10 mouse cellular contexts compared by ENCODE assay signal in the genomic region with DNA sequence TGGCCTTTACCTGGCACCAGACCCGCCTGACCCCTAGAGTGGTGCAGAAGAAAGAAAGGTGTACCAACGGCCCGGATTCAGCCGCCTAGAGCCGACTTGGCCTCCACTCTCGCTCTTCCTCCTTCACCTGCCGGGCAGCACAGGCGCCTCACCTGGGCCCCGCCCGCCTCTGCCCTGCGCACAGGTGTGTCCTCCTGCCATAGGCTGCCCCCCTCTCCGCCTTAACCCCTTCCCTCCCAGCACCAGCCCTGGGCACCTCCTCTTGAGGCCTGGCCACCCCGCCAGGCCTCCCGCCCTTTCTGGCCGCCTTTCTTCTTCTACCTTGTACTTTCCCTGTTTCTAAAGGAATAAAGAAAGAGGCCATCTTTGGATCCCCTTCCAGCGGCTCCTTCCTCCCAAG. TPM values are rescaled to one million over a fixed set of nuclear protein-coding genes. Genes with fewer than 3 reads are reported as not detected.
DNase-seq lines count a peak whose midpoint lies in the region; ATAC-seq and TF ChIP-seq lines count a peak whose summit lies in the region.
"Had no signal": no experiment of that assay in that cellular context is flagged by ENCODE, and none has a peak within 500 bp of the region (broad histone marks: within the 10 kb centered on the region; RNA-seq: fewer than 3 reads in every experiment).

No protein-coding gene starts in this region.

- H3K4me1 ChIP-seq in liver, embryonic 14.5 days (replicated peaks; ENCODE audit: control insufficient read depth in 2 of 2, insufficient read depth in 2 of 2, low read length in 1 of 2): peaks cover 18 to 21% of the 10 kb centered on the region in 2 experiments

- ATAC-seq in liver, embryonic 14.5 days (ENCODE audit: insufficient read depth): no peak

- 73% methylated on average over 16 of the region's 16 CpGs for WGBS in liver, embryonic 14.5 days (ENCODE audit: insufficient replicate concordance)

- H3K36me3 ChIP-seq in liver, embryonic 14.5 days (replicated peaks; ENCODE audit: control insufficient read depth, insufficient read depth, low read depth): peaks cover 26% of the 10 kb centered on the region

- no peak overlapping the region for H3K4me3 ChIP-seq in liver, embryonic 14.5 days (ENCODE audit: insufficient read depth in 1 of 2, low read depth in 2 of 2, low read length in 2 of 2)

- no peak for TF ChIP-seq CTCF in liver, embryonic 14.5 days (IDR thresholded peaks at IDR 0.05; ENCODE audit: low read depth)

- H3K4me2 ChIP-seq in liver, embryonic 14.5 days (ENCODE audit: low read depth): peak overlapping the region; percentile 51

- DNase-seq in ovary, adult 18-20 months (ENCODE audit: low spot score): peak; percentile 37
- DNase-seq in ovary, postnatal 10 days (ENCODE audit: low spot score): no peak
- DNase-seq in kidney, adult 11 months: peak; percentile 69
- no peak for DNase-seq in liver, embryonic 14.5 days (ENCODE audit: low read depth in 3 of 3, low spot score in 3 of 3)
- peak; percentile 71 to 80 for DNase-seq in urinary bladder, postnatal 36 days (ENCODE audit: low spot score in 2 of 2)
- DNase-seq in frontal cortex, postnatal 25 days (ENCODE audit: low spot score in 2 of 2): no peak
- DNase-seq in cerebellum, adult 9-10 months: no peak
- DNase-seq: cerebellum, postnatal 36 days; right cerebral cortex, postnatal 4 days had no signal

- no peak for TF ChIP-seq EP300 in liver, embryonic 14.5 days (IDR thresholded peaks at IDR 0.05; ENCODE audit: low read depth)

- no peaks in the 10 kb centered on the region for H3K27me3 ChIP-seq in liver, embryonic 14.5 days (ENCODE audit: control insufficient read depth, insufficient read depth, low read length)

- H3K9ac ChIP-seq in liver, embryonic 14.5 days (replicated peaks): no peak overlapping the region

- peak overlapping the region; percentile 63 for H3K27ac ChIP-seq in liver, embryonic 14.5 days

- no peaks in the 10 kb centered on the region for H3K9me3 ChIP-seq in liver, embryonic 14.5 days (ENCODE audit: control insufficient read depth, low read length)

RNA-seq across cellular contexts. Expression of a gene that starts 6.6 kb away (rescaled TPM):
- polyA plus RNA-seq in liver, embryonic 14.5 days (2012; rRNA removed): 101 and 124 TPM in 2 replicates
- 210 and 240 TPM in 2 replicates for polyA plus RNA-seq in liver, embryonic 14.5 days (2014; fragmentation: Nextera tagmentation; extraction: Ambion mirVana)

RNA-seq across cellular contexts. Expression of a gene that starts 6.7 kb away (rescaled TPM):
- polyA plus RNA-seq in liver, embryonic 14.5 days (2012; rRNA removed): 91.1 and 103 TPM in 2 replicates
- polyA plus RNA-seq in liver, embryonic 14.5 days (2014; fragmentation: Nextera tagmentation; extraction: Ambion mirVana): 147 and 162 TPM in 2 replicates

RNA-seq across cellular contexts. Expression of a gene that starts 19.8 kb away (rescaled TPM):
- 14.3 and 17.9 TPM in 2 replicates for polyA plus RNA-seq in liver, embryonic 14.5 days (2012; rRNA removed)
- 26.6 and 28.4 TPM in 2 replicates for polyA plus RNA-seq in liver, embryonic 14.5 days (2014; fragmentation: Nextera tagmentation; extraction: Ambion mirVana)

RNA-seq across cellular contexts. Expression of a gene that starts 22.5 kb away (rescaled TPM):
- 27.9 and 50.2 TPM in 2 replicates for polyA plus RNA-seq in liver, embryonic 14.5 days (2012; rRNA removed)
- 74.0 and 80.0 TPM in 2 replicates for polyA plus RNA-seq in liver, embryonic 14.5 days (2014; fragmentation: Nextera tagmentation; extraction: Ambion mirVana)

RNA-seq across cellular contexts. Expression of a gene that starts 37.1 kb away (rescaled TPM):
- 0.37 TPM in 1 of 2 replicates, not detected in the other for polyA plus RNA-seq in liver, embryonic 14.5 days (2012; rRNA removed)
- not detected in 2 replicates for polyA plus RNA-seq in liver, embryonic 14.5 days (2014; fragmentation: Nextera tagmentation; extraction: Ambion mirVana)
- polyA plus RNA-seq: heart, embryonic 14.5 days had no signal

Comparison
In these comparisons a context has a peak if more than half of its experiments do, and no peak if none do; other contexts are left out.
1. DNase-seq: peak in ovary, adult 18-20 months (single experiment), kidney, adult 11 months (single experiment) and urinary bladder, postnatal 36 days (2 of 2); none in ovary, postnatal 10 days (single experiment), liver, embryonic 14.5 days (0 of 3), frontal cortex, postnatal 25 days (0 of 2) and cerebellum, adult 9-10 months (single experiment).